Mouse (Mus musculus) heart, adult 2 months (tissue): ENCODE results near the gene Otub1.
A peak's percentile ranks its signal among the peaks of the same experiment; 100 is the strongest.

Experiments
- CTCF ChIP-seq: fragments of 200-600 bp; IDR thresholded peaks from 2 replicates; pipeline ENCODE4 v1.8.1; 2022; ENCODE audit warnings: antibody characterized with exemption, mild to moderate bottlenecking, moderate library complexity
- POLR2A ChIP-seq: fragments of 200-500 bp; IDR thresholded peaks from 2 replicates; pipeline ENCODE4 v1.6.1; 2011; ENCODE audit warnings: mild to moderate bottlenecking, low read depth, low read length, control low read depth; ENCODE audit not compliant: insufficient read depth

GRCm38 (mm10) chr19:7217162-7217925 lies 11.2 kb upstream of the Otub1 start, which contains the start of gene Cox8a:
- TF ChIP-seq CTCF, result 0 out of 2 replicates have a peak, but pooled peaks have one; percentile 8
- TF ChIP-seq POLR2A, result peak; percentile 90
